ENCODE assay signal across 20 mouse cellular contexts in the genomic region with DNA sequence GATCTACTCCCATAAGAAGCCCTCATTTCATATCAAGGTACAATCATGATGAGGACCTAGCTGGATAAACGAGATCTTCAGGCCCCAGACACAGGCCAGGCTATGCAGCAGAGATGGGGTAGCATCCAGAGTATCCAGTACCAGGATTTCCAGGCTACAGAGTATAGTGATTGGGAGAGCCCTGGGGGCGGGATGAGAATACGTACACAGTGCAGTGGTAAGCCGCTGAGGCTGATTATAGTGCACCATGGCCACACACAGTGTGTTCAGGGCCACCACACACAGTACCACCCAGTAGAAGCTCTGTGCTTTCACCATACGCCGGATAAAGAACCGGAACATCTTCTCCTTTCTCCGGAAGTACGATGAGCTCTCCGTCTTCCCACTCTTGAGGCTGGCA. TPM values are rescaled to one million over a fixed set of nuclear protein-coding genes. Genes with fewer than 3 reads are reported as not detected.
"Had no signal": no experiment of that assay in that cellular context is flagged by ENCODE, and none has a peak within 500 bp of the region (broad histone marks: within the 10 kb centered on the region; RNA-seq: fewer than 3 reads in every experiment).

No protein-coding gene starts in this region.

- H3K4me3 ChIP-seq: kidney, embryonic 15.5 days; left cerebral cortex, adult 2 months; liver, embryonic 13.5 days; midbrain, embryonic 12.5 days; neural tube, embryonic 13.5 days had no signal

- H3K27ac ChIP-seq: kidney, embryonic 15.5 days; left cerebral cortex, adult 2 months; liver, embryonic 13.5 days; midbrain, embryonic 12.5 days; neural tube, embryonic 13.5 days; stomach, postnatal 0 days had no signal

- H3K9me3 ChIP-seq: liver, embryonic 13.5 days had no signal

- H3K4me1 ChIP-seq: kidney, embryonic 15.5 days; liver, embryonic 13.5 days; midbrain, embryonic 12.5 days; neural tube, embryonic 13.5 days had no signal

- H3K36me3 ChIP-seq: kidney, embryonic 15.5 days; liver, embryonic 13.5 days had no signal

- H3K9ac ChIP-seq: kidney, embryonic 15.5 days; liver, embryonic 13.5 days; midbrain, embryonic 12.5 days; neural tube, embryonic 13.5 days had no signal

- H3K4me2 ChIP-seq: kidney, embryonic 15.5 days; liver, embryonic 13.5 days; midbrain, embryonic 12.5 days; neural tube, embryonic 13.5 days had no signal

- DNase-seq: kidney, adult 11 months; kidney, adult 8-10 months; kidney, postnatal 10 days; kidney, postnatal 36 days; layer of hippocampus, postnatal 36 days; liver, embryonic 13.5 days; lung, adult 2 months; lung, postnatal 14 days; lung, postnatal 4 days; right cerebral cortex, adult 18-20 months; right cerebral cortex, postnatal 14 days; right cerebral cortex, postnatal 4 days; thymus, adult 18-20 months; thymus, postnatal 36 days had no signal

- H3K27me3 ChIP-seq: kidney, embryonic 15.5 days; liver, embryonic 13.5 days; midbrain, embryonic 12.5 days; neural tube, embryonic 13.5 days had no signal

RNA-seq across cellular contexts. Expression of gene Cacna1b, which starts 57.0 kb away (rescaled TPM):
- polyA plus RNA-seq: liver, adult 2 months had no signal
